Mouse (Mus musculus) heart, postnatal 36 days (tissue): ENCODE measurements around the gene Ehd3. TPM values are rescaled to one million over a fixed set of nuclear protein-coding genes. Genes with fewer than 3 reads are reported as not detected.

Experiments
- DNase-seq, 2 experiments: peaks; one replicate each; pipeline ENCODE4 v3.0.0; 2021 to 2022
- intact Hi-C: fragments of 180-260 bp; cut with DNase I; formaldehyde crosslinking; loops from one replicate; pipeline ENCODE4 v1.15.1; 2025
- total RNA-seq, 2 experiments: library from RNA; stranded (reverse); gene quantifications; 2 replicates each; pipeline ENCODE4 v1.2.3; 2021

Gene Ehd3
- total RNA-seq, 2 experiments from 2014 or later = 3.0 to 3.2 TPM

- intact Hi-C loops = no loop called here
- DNase-seq = no peak
Measured at GRCm38 (mm10) chr17:73879262-73879916, 75.5 kb downstream of the Ehd3 start.

- DNase-seq = no peak
- intact Hi-C loops = loop anchor here (5.0 to 10.0 kb wide), 2 partner anchors 308 to 1025 kb away; no protein-coding TSS in a partner anchor
Measured at GRCm38 (mm10) chr17:73880286-73880685, 76.4 kb downstream of the Ehd3 start.

GRCm38 (mm10) chr17:73881295-73881694 is 77.4 kb downstream of the Ehd3 start:
- intact Hi-C loops = loop anchor here (5.0 to 10.0 kb wide), 2 partner anchors 309 to 1026 kb away; no protein-coding TSS in a partner anchor
- DNase-seq = no peak

Other genes starting within 250 kb of the Ehd3 start
- gene Galnt14, start 93.7 kb upstream of the Ehd3 start, total RNA-seq = not detected
- 100 to 1,000 TPM; 104 to 189 TPM for gene Xdh, start 146.1 kb downstream of the Ehd3 start, total RNA-seq
- gene Srd5a2, start 243.8 kb downstream of the Ehd3 start, total RNA-seq = not detected